Mouse (Mus musculus): ENCODE data around the gene Ei24. TPM values are rescaled to one million over a fixed set of nuclear protein-coding genes. Genes with fewer than 3 reads are reported as not detected.

The Ei24 gene
- polyA plus RNA-seq, 1 experiment from 2014 or later, result 124 TPM

DNA sequence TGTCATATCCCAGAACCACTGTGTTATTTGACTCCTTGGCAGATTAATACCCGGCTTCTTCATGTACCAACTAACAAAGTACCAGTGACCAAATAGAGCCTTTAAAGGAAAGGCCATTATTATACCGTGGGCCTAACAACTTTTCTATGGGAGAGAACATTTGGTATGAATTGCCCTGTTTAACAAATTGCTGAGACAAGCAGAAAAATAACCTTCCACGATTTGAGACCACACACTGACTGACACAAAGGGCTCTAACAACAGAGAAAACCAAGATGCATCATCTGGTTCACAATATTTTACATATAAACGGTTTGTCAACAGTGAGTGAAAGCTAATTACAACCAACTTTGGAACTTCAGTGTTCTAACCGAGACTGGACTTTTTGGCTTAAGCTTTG lies 969 bp downstream of the Ei24 start:
- ATAC-seq (ENCODE audit: low FRiP score, low TSS enrichment), result no peak
- no peak overlapping the region for H3K27ac ChIP-seq (ENCODE audit: low read length)

DNA sequence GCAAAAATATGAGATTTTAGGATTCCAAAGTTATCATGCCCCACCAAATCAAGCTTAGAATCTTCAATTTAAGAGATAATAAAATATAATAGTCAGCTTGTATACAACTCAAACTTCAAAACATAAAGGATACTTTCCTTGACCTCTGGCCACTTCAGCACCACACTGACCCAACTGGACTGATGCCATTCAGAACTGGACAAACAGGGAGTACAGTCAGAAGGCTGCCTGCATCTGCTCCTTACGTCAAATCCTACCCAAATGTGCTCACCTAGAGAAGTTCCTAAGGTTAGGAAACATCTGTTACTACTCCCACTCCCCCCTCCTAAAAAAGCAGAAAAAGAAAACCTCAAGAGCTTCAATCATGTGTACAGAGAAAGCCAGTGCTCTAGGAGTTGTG lies 1.6 kb downstream of the Ei24 start:
- Histone ChIP-seq H3K36me3 (ENCODE audit: insufficient read depth, low read length) (peaks cover 17% of the 10 kb centered on the region), H3K27ac (ENCODE audit: low read length) (no peak overlapping the region), H3K4me1 (ENCODE audit: insufficient read depth, low read length) (peaks cover 9% of the 10 kb centered on the region), H3K4me2 (replicated peaks; ENCODE audit: low read depth, low read length) (no peak overlapping the region), H3K9ac (replicated peaks; ENCODE audit: low read length) (no peak overlapping the region), H3K27me3 (ENCODE audit: insufficient read depth, low read length) (no peaks in the 10 kb centered on the region), H3K9me3 (ENCODE audit: low read length) (no peaks in the 10 kb centered on the region), H3K4me3 (ENCODE audit: low read length) (no peak overlapping the region)
- 55% methylated on average over 1 of the region's 1 CpGs for WGBS
- ATAC-seq (ENCODE audit: low FRiP score, low TSS enrichment), result no peak

More for the DNA sequence above, 969 bp downstream of the Ei24 start:
- Histone ChIP-seq H3K4me1 (ENCODE audit: insufficient read depth, low read length) (peaks cover 9% of the 10 kb centered on the region), H3K4me2 (replicated peaks; ENCODE audit: low read depth, low read length) (peak overlapping the region; percentile 73), H3K9me3 (ENCODE audit: low read length) (no peaks in the 10 kb centered on the region), H3K4me3 (ENCODE audit: low read length) (peak overlapping the region; percentile 98), H3K9ac (replicated peaks; ENCODE audit: low read length) (peak overlapping the region; percentile 98), H3K27me3 (ENCODE audit: insufficient read depth, low read length) (no peaks in the 10 kb centered on the region), H3K36me3 (ENCODE audit: insufficient read depth, low read length) (peaks cover 12% of the 10 kb centered on the region)
- WGBS, result 17% methylated on average over 5 of the region's 5 CpGs

DNA sequence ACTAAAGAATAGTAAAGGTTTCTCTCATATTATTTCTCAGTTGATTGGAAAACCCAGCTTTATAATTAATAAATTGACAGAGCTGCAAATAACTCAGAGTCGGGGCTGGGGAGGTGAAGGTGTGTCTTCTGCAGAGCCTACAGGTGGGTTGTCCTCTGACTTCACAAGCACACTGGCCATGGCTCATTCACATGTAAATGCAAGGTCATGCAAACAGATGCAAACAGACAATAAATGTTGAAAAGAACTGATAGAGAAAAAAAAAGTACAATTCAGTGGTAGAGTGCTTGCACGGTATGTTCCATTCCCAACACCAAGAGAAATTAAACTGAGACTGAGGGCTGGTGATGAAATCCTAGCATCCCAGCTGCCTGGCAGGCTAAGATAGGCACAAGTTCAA lies 2.7 kb downstream of the Ei24 start:
- Histone ChIP-seq H3K27ac (ENCODE audit: low read length) (no peak overlapping the region), H3K9me3 (ENCODE audit: low read length) (no peaks in the 10 kb centered on the region), H3K9ac (replicated peaks; ENCODE audit: low read length) (no peak overlapping the region), H3K4me3 (ENCODE audit: low read length) (no peak overlapping the region), H3K4me1 (ENCODE audit: insufficient read depth, low read length) (peaks cover 9% of the 10 kb centered on the region), H3K4me2 (replicated peaks; ENCODE audit: low read depth, low read length) (no peak overlapping the region), H3K27me3 (ENCODE audit: insufficient read depth, low read length) (no peaks in the 10 kb centered on the region), H3K36me3 (ENCODE audit: insufficient read depth, low read length) (peaks cover 25% of the 10 kb centered on the region)
- 82% methylated on average over 2 of the region's 2 CpGs for whole genome bisulfite sequencing
- no peak for ATAC-seq (ENCODE audit: low FRiP score, low TSS enrichment)

DNA sequence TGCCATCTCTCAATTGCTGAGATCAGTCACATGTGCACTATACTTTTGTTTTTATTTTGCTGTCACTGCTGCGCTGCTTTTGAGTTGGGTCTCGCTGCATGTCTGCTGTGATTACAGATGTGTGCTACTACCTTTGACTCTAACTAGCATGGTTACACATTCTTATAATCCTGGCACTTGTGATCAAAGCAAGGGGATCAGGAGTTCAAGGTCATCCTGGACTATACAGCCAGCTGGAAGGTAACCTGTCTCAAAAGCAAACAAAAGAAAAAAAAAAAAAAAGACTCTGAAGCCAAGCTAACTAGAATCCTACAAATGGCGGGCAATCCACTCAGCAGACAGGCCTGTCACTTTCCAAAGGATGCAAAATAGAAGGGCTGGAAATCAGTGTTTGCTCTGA lies 5.0 kb downstream of the Ei24 start:
- ATAC-seq (ENCODE audit: low FRiP score, low TSS enrichment), result no peak
- 85% methylated on average over 3 of the region's 3 CpGs for WGBS
- no peak overlapping the region for H3K4me3 ChIP-seq (ENCODE audit: low read length)
- no peaks in the 10 kb centered on the region; the same call in 1 of the 2 replicates for H3K9me3 ChIP-seq (ENCODE audit: low read length)
- no peak overlapping the region for H3K9ac ChIP-seq (replicated peaks; ENCODE audit: low read length)
- H3K27me3 ChIP-seq (ENCODE audit: insufficient read depth, low read length), result no peaks in the 10 kb centered on the region
- no peak overlapping the region for H3K4me2 ChIP-seq (replicated peaks; ENCODE audit: low read depth, low read length)
- peaks cover 44% of the 10 kb centered on the region for H3K36me3 ChIP-seq (ENCODE audit: insufficient read depth, low read length)
- peaks cover 9% of the 10 kb centered on the region for H3K4me1 ChIP-seq (ENCODE audit: insufficient read depth, low read length)
- no peak overlapping the region for H3K27ac ChIP-seq (ENCODE audit: low read length)

DNA sequence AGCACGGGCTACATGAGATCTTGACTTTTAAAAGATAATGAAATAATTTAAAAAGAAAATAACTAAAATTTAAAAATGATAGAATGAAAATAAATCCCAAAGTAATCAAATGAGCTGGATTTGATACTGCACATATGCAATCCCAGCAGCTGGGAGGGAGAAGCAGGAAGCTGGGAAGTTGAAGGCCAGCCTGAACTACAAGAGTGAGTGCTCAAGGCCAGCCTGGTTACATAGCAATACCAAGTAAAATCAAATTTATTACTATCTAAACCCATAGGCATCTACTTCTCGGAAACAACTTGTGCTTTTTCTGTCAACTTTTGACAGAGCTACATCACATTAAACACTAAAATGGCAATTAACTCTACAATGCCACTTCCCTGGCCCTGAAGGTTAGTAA lies 13.3 kb downstream of the Ei24 start:
- no peak overlapping the region for H3K27ac ChIP-seq (ENCODE audit: low read length)
- no peaks in the 10 kb centered on the region for H3K27me3 ChIP-seq (ENCODE audit: insufficient read depth, low read length)
- H3K36me3 ChIP-seq (ENCODE audit: insufficient read depth, low read length), result peaks cover 72% of the 10 kb centered on the region
- H3K4me2 ChIP-seq (replicated peaks; ENCODE audit: low read depth, low read length), result no peak overlapping the region
- no peaks in the 10 kb centered on the region; the same call in 1 of the 2 replicates for H3K9me3 ChIP-seq (ENCODE audit: low read length)
- no peaks in the 10 kb centered on the region for H3K4me1 ChIP-seq (ENCODE audit: insufficient read depth, low read length)
- H3K9ac ChIP-seq (replicated peaks; ENCODE audit: low read length), result no peak overlapping the region
- H3K4me3 ChIP-seq (ENCODE audit: low read length), result no peak overlapping the region
- ATAC-seq (ENCODE audit: low FRiP score, low TSS enrichment), result no peak
- 74% methylated on average over 2 of the region's 2 CpGs for WGBS

DNA sequence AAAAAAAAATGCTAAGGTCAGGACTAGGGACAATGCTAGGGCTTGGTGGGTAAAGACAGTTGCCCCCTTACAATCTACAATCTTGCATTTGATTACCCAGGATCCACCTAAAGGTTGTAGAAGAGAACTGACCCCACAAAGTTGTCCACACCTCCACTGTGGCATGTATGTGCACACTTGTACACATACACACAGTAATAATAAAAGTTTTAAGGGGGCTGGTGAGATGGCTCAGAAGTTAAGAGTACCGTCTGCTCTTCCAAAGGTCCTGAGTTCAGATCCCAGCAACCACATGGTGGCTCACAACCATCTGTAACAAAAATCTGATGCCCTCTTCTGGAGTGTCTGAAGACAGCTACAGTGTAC lies 28.2 kb downstream of the Ei24 start:
- Histone ChIP-seq H3K4me1 (ENCODE audit: insufficient read depth, low read length) (peaks cover 17% of the 10 kb centered on the region), H3K9ac (replicated peaks; ENCODE audit: low read length) (no peak overlapping the region), H3K27me3 (ENCODE audit: insufficient read depth, low read length) (no peaks in the 10 kb centered on the region), H3K4me2 (replicated peaks; ENCODE audit: low read depth, low read length) (peak overlapping the region; percentile 71), H3K36me3 (ENCODE audit: insufficient read depth, low read length) (peaks cover 5% of the 10 kb centered on the region; the same call in 1 of the 2 replicates), H3K4me3 (ENCODE audit: low read length) (peak overlapping the region; percentile 99; the same call in 1 of the 2 replicates), H3K9me3 (ENCODE audit: low read length) (no peaks in the 10 kb centered on the region), H3K27ac (ENCODE audit: low read length) (0 out of 2 replicates have a peak overlapping the region, but pooled peaks have one; percentile 81)
- WGBS, result 76% methylated on average over 1 of the region's 1 CpGs
- ATAC-seq (ENCODE audit: low FRiP score, low TSS enrichment), result no peak

DNA sequence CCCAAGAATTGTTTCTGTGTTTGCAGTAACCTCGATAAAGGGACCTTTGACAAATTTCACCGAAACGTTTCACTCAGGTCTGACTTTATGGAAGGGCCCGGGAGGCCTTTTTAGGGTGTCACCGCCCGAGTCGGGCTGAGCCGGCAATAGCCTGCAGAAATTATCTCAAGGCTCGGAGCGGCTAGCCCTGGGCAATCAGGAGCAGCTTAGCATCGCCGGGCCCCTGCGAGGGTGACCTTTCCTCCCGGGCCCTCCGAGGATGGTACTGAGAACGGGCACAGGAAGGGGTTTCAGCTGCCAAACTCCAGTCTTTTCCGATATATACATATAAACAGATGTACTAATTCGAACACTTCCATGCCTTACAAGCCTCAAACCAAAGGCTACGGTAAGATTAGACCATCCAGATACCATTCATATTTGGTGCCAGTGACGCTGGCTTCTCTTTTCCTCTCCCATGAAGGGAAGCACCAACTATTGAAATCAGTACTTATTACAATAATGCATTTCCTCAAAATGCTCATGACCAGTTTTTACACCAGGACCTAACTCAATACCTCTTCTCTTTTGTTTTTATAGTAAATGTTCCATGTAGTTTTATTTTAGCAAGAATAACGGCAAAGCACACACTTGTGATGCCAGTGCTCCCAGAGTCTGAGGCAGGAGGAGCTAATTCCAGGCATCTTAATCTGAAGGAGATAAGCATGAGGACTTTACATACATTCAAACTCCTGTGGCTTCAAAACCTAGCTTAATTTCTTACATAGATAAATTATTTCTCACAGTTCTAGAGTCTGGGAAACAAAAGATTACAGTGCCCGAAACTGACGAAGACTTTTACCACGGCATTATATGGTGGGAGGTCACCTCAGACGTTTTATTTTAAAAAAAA lies 28.8 kb downstream of the Ei24 start:
- 12% methylated on average over 25 of the region's 25 CpGs for WGBS
- no peaks in the 10 kb centered on the region for H3K9me3 ChIP-seq (ENCODE audit: low read length)
- peaks cover 7% of the 10 kb centered on the region; the same call in 1 of the 2 replicates for H3K36me3 ChIP-seq (ENCODE audit: insufficient read depth, low read length)
- peak overlapping the region; percentile 81 for H3K9ac ChIP-seq (replicated peaks; ENCODE audit: low read length)
- H3K4me1 ChIP-seq (ENCODE audit: insufficient read depth, low read length), result peaks cover 17% of the 10 kb centered on the region
- no peaks in the 10 kb centered on the region for H3K27me3 ChIP-seq (ENCODE audit: insufficient read depth, low read length)
- H3K4me3 ChIP-seq (ENCODE audit: low read length), result peak overlapping the region; percentile 99
- peak overlapping the region; percentile 71 for H3K4me2 ChIP-seq (replicated peaks; ENCODE audit: low read depth, low read length)
- H3K27ac ChIP-seq (ENCODE audit: low read length), result peak overlapping the region; percentile 81
- peak; percentile 11; the same call in 1 of the 2 replicates for ATAC-seq (ENCODE audit: low FRiP score, low TSS enrichment)

DNA sequence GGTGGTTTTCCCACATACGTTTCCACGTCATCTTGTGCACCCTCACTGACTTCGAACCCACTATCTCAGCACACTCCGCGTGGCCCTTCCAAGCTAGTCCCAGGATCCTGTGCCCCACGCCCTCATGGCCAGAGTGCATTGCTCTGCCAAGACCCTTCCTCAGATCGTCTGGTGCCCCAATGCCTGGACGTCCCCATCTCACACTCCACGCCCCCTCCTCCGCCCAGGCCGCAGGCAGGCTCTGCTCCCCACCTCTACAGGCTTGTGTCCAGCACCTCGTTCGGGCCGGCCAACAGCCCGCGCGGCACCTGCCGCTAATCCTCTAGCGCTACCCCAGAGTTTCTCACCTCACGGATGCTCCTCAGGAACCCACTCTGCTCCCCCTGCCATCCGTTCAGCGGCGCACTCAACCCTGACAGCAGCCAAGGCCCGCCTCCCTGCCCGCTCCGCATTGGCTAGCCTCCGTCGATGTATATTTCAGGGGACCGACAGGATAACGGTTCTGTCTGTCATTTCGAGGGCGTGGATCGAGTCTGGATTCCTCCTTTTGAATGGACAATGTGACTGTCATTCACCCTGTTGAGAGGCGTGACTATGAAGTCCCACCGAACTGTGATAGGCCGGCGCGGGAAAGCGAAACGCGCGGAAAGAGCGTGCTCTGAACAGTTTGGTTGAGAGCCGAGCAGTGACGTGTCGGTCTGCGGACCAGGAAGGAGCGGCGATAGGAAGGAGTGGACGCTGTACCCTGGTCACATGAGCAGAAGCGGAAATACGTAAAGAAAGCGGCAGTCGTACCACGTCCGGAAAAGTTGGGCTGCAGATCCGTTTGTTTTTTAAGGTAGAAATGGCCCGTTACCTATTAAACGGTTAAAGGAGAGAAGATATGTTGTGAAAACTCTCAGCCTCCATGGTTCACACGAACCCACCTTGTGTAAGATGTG lies 29.7 kb downstream of the Ei24 start, which contains the start of gene Stt3a:
Stt3a (minus strand) TSS at position 477 of the 941 bp plus-strand sequence.
- H3K36me3 ChIP-seq (ENCODE audit: insufficient read depth, low read length), result peaks cover 12% of the 10 kb centered on the region
- H3K4me2 ChIP-seq (replicated peaks; ENCODE audit: low read depth, low read length), result peak within 1 kb of the TSS; percentile 71
- H3K9ac ChIP-seq (replicated peaks; ENCODE audit: low read length), result peak within 1 kb of the TSS; percentile 92
- peak; percentile 100 for ATAC-seq (ENCODE audit: low FRiP score, low TSS enrichment)
- peak within 1 kb of the TSS; percentile 99 for H3K4me3 ChIP-seq (ENCODE audit: low read length)
- H3K27me3 ChIP-seq (ENCODE audit: insufficient read depth, low read length), result no peaks in the 10 kb centered on the region
- H3K27ac ChIP-seq (ENCODE audit: low read length), result peak within 1 kb of the TSS; percentile 81
- no peaks in the 10 kb centered on the region for H3K9me3 ChIP-seq (ENCODE audit: low read length)
- H3K4me1 ChIP-seq (ENCODE audit: insufficient read depth, low read length), result peaks cover 17% of the 10 kb centered on the region
- WGBS, result under 1% methylated on average over 60 of the region's 60 CpGs

DNA sequence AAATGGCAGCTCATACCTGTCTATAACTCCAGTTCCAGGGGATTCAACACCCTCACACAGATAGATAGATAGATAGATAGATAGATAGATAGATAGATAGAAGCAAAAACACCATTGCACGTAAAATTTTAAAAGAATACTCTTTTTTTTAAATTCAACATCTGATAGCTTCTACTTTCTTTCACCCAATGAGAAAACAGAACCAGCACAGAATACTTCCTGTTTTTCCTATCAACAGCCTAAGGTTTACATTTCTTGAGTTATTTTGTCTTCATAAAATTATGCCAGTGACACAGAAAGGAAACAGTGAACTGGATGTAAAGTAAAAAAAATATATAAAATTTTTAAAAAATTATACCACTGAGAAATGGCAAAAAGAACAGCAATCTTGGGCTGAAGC lies 32.8 kb downstream of the Ei24 start:
- H3K4me3 ChIP-seq (ENCODE audit: low read length), result no peak overlapping the region
- H3K4me2 ChIP-seq (replicated peaks; ENCODE audit: low read depth, low read length), result no peak overlapping the region
- H3K36me3 ChIP-seq (ENCODE audit: insufficient read depth, low read length), result peaks cover 25% of the 10 kb centered on the region
- H3K4me1 ChIP-seq (ENCODE audit: insufficient read depth, low read length), result peaks cover 17% of the 10 kb centered on the region
- no peaks in the 10 kb centered on the region for H3K27me3 ChIP-seq (ENCODE audit: insufficient read depth, low read length)
- no peak overlapping the region for H3K27ac ChIP-seq (ENCODE audit: low read length)
- H3K9me3 ChIP-seq (ENCODE audit: low read length), result no peaks in the 10 kb centered on the region
- 95% methylated on average over 1 of the region's 1 CpGs for WGBS
- no peak overlapping the region for H3K9ac ChIP-seq (replicated peaks; ENCODE audit: low read length)
- ATAC-seq (ENCODE audit: low FRiP score, low TSS enrichment), result no peak
